Mouse (Mus musculus) CH12.LX (cell line): ENCODE results near the gene Samd4.

ENCODE experiments used
- CTCF ChIP-seq, 2 experiments: IDR thresholded peaks in 1 of 2; conservative IDR thresholded peaks in 1 of 2; 2 replicates each; pipeline ENCODE4 v1.5.1; 2011 to 2012; ENCODE audit warnings: low read depth in 2 of 2, low read length in 2 of 2, improper control_type of control experiment in 1 of 2, inconsistent platforms in 1 of 2, mild to moderate bottlenecking in 1 of 2, moderate library complexity in 1 of 2
- MXI1 ChIP-seq: IDR thresholded peaks from 2 replicates; pipeline ENCODE4 v1.6.1; 2011; ENCODE audit warnings: mild to moderate bottlenecking, low read depth, low read length, improper control_type of control experiment
- POLR2A ChIP-seq: IDR thresholded peaks from 2 replicates; pipeline ENCODE4 v1.6.1; 2011; ENCODE audit warnings: low read depth, mild to moderate bottlenecking, improper control_type of control experiment, low read length

- TF ChIP-seq POLR2A (no peak), CTCF (conservative IDR thresholded peaks at IDR 0.05 in 1 of 2, IDR thresholded peaks at IDR 0.05 in 1 of 2; ENCODE audit: low read depth in 2 of 2, low read length in 2 of 2) (no peak), MXI1 (no peak)
Observed at GRCm38 (mm10) chr14:46924422-46924821, 41.8 kb downstream of the Samd4 start.
